Mouse (Mus musculus): ENCODE measurements at regions not wholly inside any gene's neighbourhood (a gene's known extent, or its start where the extent isn't known, plus 50 kb on each side); places are given as distances from the start of the nearest gene placed in this dataset.

GRCm38 (mm10) chr3:38793221-38793620 is 93.5 kb upstream of the Fat4 start:
- 83% methylated on average over 3 of the region's 3 CpGs for WGBS
- no peak overlapping the region for H3K27ac ChIP-seq (replicated peaks; ENCODE audit: low read depth, low read length)
- no peaks in the 10 kb centered on the region for H3K4me1 ChIP-seq (ENCODE audit: control insufficient read depth, insufficient read depth, low read length)
- no peaks in the 10 kb centered on the region for H3K36me3 ChIP-seq (replicated peaks; ENCODE audit: control insufficient read depth, insufficient read depth, low read depth, low read length)
- ATAC-seq (replicated peaks; ENCODE audit: insufficient number of reproducible peaks, low FRiP score, low TSS enrichment, low read depth) (no peak), DNase-seq (ENCODE audit: low spot score) (no peak)
- no peak overlapping the region for H3K4me3 ChIP-seq (ENCODE audit: low read depth, low read length)
- no peak overlapping the region for H3K9ac ChIP-seq (replicated peaks; ENCODE audit: low read length)
- H3K4me2 ChIP-seq (ENCODE audit: low read depth, low read length): no peak overlapping the region
- no peaks in the 10 kb centered on the region for H3K27me3 ChIP-seq (ENCODE audit: control insufficient read depth, insufficient read depth, low read length)
- H3K9me3 ChIP-seq (replicated peaks; ENCODE audit: control insufficient read depth, low read length): no peaks in the 10 kb centered on the region

GRCm38 (mm10) chr3:38788751-38789150 is 98.0 kb upstream of the Fat4 start:
- DNase-seq (ENCODE audit: low spot score) (no peak), ATAC-seq (replicated peaks; ENCODE audit: insufficient number of reproducible peaks, low FRiP score, low TSS enrichment, low read depth) (no peak)
- WGBS: 48% methylated on average over 2 of the region's 2 CpGs
- Histone ChIP-seq H3K4me1 (ENCODE audit: control insufficient read depth, insufficient read depth, low read length) (no peaks in the 10 kb centered on the region), H3K27ac (replicated peaks; ENCODE audit: low read depth, low read length) (no peak overlapping the region), H3K27me3 (ENCODE audit: control insufficient read depth, insufficient read depth, low read length) (no peaks in the 10 kb centered on the region), H3K9ac (replicated peaks; ENCODE audit: low read length) (no peak overlapping the region), H3K4me2 (ENCODE audit: low read depth, low read length) (no peak overlapping the region), H3K36me3 (replicated peaks; ENCODE audit: control insufficient read depth, insufficient read depth, low read depth, low read length) (no peaks in the 10 kb centered on the region), H3K9me3 (replicated peaks; ENCODE audit: control insufficient read depth, low read length) (no peaks in the 10 kb centered on the region), H3K4me3 (ENCODE audit: low read depth, low read length) (no peak overlapping the region)

GRCm38 (mm10) chr3:38783711-38784110 is 103.0 kb upstream of the Fat4 start:
- no peaks in the 10 kb centered on the region for H3K36me3 ChIP-seq (replicated peaks; ENCODE audit: control insufficient read depth, insufficient read depth, low read depth, low read length)
- no peak overlapping the region for H3K4me2 ChIP-seq (ENCODE audit: low read depth, low read length)
- H3K4me1 ChIP-seq (ENCODE audit: control insufficient read depth, insufficient read depth, low read length): no peaks in the 10 kb centered on the region
- ATAC-seq (replicated peaks; ENCODE audit: insufficient number of reproducible peaks, low FRiP score, low TSS enrichment, low read depth) (no peak), DNase-seq (ENCODE audit: low spot score) (peak; percentile 70)
- H3K9ac ChIP-seq (replicated peaks; ENCODE audit: low read length): no peak overlapping the region
- 47% methylated on average over 6 of the region's 6 CpGs for WGBS
- H3K27ac ChIP-seq (replicated peaks; ENCODE audit: low read depth, low read length): no peak overlapping the region
- H3K27me3 ChIP-seq (ENCODE audit: control insufficient read depth, insufficient read depth, low read length): no peaks in the 10 kb centered on the region
- no peak overlapping the region for H3K4me3 ChIP-seq (ENCODE audit: low read depth, low read length)
- no peaks in the 10 kb centered on the region for H3K9me3 ChIP-seq (replicated peaks; ENCODE audit: control insufficient read depth, low read length)

- DNase-seq (ENCODE audit: low spot score): peak; percentile 67
Measured at GRCm38 (mm10) chr3:38783051-38783450, 103.7 kb upstream of the Fat4 start.

GRCm38 (mm10) chr3:38776743-38777366 is 109.9 kb upstream of the Fat4 start:
- WGBS: 78% methylated on average over 4 of the region's 4 CpGs
- no peaks in the 10 kb centered on the region for H3K36me3 ChIP-seq (replicated peaks; ENCODE audit: control insufficient read depth, insufficient read depth, low read depth, low read length)
- no peak overlapping the region for H3K4me2 ChIP-seq (ENCODE audit: low read depth, low read length)
- H3K9ac ChIP-seq (replicated peaks; ENCODE audit: low read length): no peak overlapping the region
- ATAC-seq (replicated peaks; ENCODE audit: insufficient number of reproducible peaks, low FRiP score, low TSS enrichment, low read depth) (no peak), DNase-seq (ENCODE audit: low spot score) (no peak)
- H3K9me3 ChIP-seq (replicated peaks; ENCODE audit: control insufficient read depth, low read length): no peaks in the 10 kb centered on the region
- no peak overlapping the region for H3K27ac ChIP-seq (replicated peaks; ENCODE audit: low read depth, low read length)
- no peaks in the 10 kb centered on the region for H3K4me1 ChIP-seq (ENCODE audit: control insufficient read depth, insufficient read depth, low read length)
- H3K4me3 ChIP-seq (ENCODE audit: low read depth, low read length): no peak overlapping the region
- no peaks in the 10 kb centered on the region for H3K27me3 ChIP-seq (ENCODE audit: control insufficient read depth, insufficient read depth, low read length)

More at GRCm38 (mm10) chr3:38783051-38783450, 103.7 kb upstream of the Fat4 start:
- no peaks in the 10 kb centered on the region for H3K4me1 ChIP-seq (ENCODE audit: control insufficient read depth, insufficient read depth, low read length)
- 33% methylated on average over 3 of the region's 3 CpGs for WGBS
- H3K27ac ChIP-seq (replicated peaks; ENCODE audit: low read depth, low read length): no peak overlapping the region
- no peaks in the 10 kb centered on the region for H3K36me3 ChIP-seq (replicated peaks; ENCODE audit: control insufficient read depth, insufficient read depth, low read depth, low read length)
- no peaks in the 10 kb centered on the region for H3K27me3 ChIP-seq (ENCODE audit: control insufficient read depth, insufficient read depth, low read length)
- no peak for ATAC-seq (replicated peaks; ENCODE audit: insufficient number of reproducible peaks, low FRiP score, low TSS enrichment, low read depth)
- H3K9ac ChIP-seq (replicated peaks; ENCODE audit: low read length): no peak overlapping the region
- H3K4me3 ChIP-seq (ENCODE audit: low read depth, low read length): no peak overlapping the region
- H3K9me3 ChIP-seq (replicated peaks; ENCODE audit: control insufficient read depth, low read length): no peaks in the 10 kb centered on the region
- H3K4me2 ChIP-seq (ENCODE audit: low read depth, low read length): no peak overlapping the region

GRCm38 (mm10) chr3:38754632-38755123 is 132.1 kb upstream of the Fat4 start:
- no peak for ATAC-seq (replicated peaks; ENCODE audit: insufficient number of reproducible peaks, low FRiP score, low TSS enrichment, low read depth)
- WGBS: 57% methylated on average over 5 of the region's 5 CpGs
- DNase-seq (ENCODE audit: low spot score): no peak
- Histone ChIP-seq H3K4me1 (ENCODE audit: control insufficient read depth, insufficient read depth, low read length) (no peaks in the 10 kb centered on the region), H3K36me3 (replicated peaks; ENCODE audit: control insufficient read depth, insufficient read depth, low read depth, low read length) (no peaks in the 10 kb centered on the region), H3K27me3 (ENCODE audit: control insufficient read depth, insufficient read depth, low read length) (no peaks in the 10 kb centered on the region), H3K27ac (replicated peaks; ENCODE audit: low read depth, low read length) (no peak overlapping the region), H3K9me3 (replicated peaks; ENCODE audit: control insufficient read depth, low read length) (no peaks in the 10 kb centered on the region), H3K4me3 (ENCODE audit: low read depth, low read length) (no peak overlapping the region), H3K9ac (replicated peaks; ENCODE audit: low read length) (no peak overlapping the region), H3K4me2 (ENCODE audit: low read depth, low read length) (no peak overlapping the region)

- Histone ChIP-seq H3K9ac (replicated peaks; ENCODE audit: low read length) (no peak overlapping the region), H3K36me3 (replicated peaks; ENCODE audit: control insufficient read depth, insufficient read depth, low read depth, low read length) (no peaks in the 10 kb centered on the region), H3K9me3 (replicated peaks; ENCODE audit: control insufficient read depth, low read length) (no peaks in the 10 kb centered on the region), H3K4me3 (ENCODE audit: low read depth, low read length) (no peak overlapping the region), H3K27ac (replicated peaks; ENCODE audit: low read depth, low read length) (no peak overlapping the region), H3K4me2 (ENCODE audit: low read depth, low read length) (no peak overlapping the region), H3K27me3 (ENCODE audit: control insufficient read depth, insufficient read depth, low read length) (no peaks in the 10 kb centered on the region), H3K4me1 (ENCODE audit: control insufficient read depth, insufficient read depth, low read length) (no peaks in the 10 kb centered on the region)
- no peak for DNase-seq (ENCODE audit: low spot score)
- WGBS: 85% methylated on average over 2 of the region's 2 CpGs
- no peak for ATAC-seq (replicated peaks; ENCODE audit: insufficient number of reproducible peaks, low FRiP score, low TSS enrichment, low read depth)
Measured at GRCm38 (mm10) chr3:38753446-38754205, 133.1 kb upstream of the Fat4 start.

- Histone ChIP-seq H3K36me3 (replicated peaks; ENCODE audit: control insufficient read depth, insufficient read depth, low read depth, low read length) (no peaks in the 10 kb centered on the region), H3K4me1 (ENCODE audit: control insufficient read depth, insufficient read depth, low read length) (no peaks in the 10 kb centered on the region), H3K4me2 (ENCODE audit: low read depth, low read length) (no peak overlapping the region), H3K9ac (replicated peaks; ENCODE audit: low read length) (no peak overlapping the region), H3K4me3 (ENCODE audit: low read depth, low read length) (no peak overlapping the region), H3K27ac (replicated peaks; ENCODE audit: low read depth, low read length) (no peak overlapping the region), H3K27me3 (ENCODE audit: control insufficient read depth, insufficient read depth, low read length) (no peaks in the 10 kb centered on the region), H3K9me3 (replicated peaks; ENCODE audit: control insufficient read depth, low read length) (no peaks in the 10 kb centered on the region)
- 76% methylated on average over 4 of the region's 4 CpGs for WGBS
- no peak for ATAC-seq (replicated peaks; ENCODE audit: insufficient number of reproducible peaks, low FRiP score, low TSS enrichment, low read depth)
- no peak for DNase-seq (ENCODE audit: low spot score)
Measured at GRCm38 (mm10) chr3:38742155-38742554, 144.6 kb upstream of the Fat4 start.
